Mouse (Mus musculus) liver, embryonic 11.5 days (tissue): ENCODE results near the gene Fyn. TPM values are rescaled to one million over a fixed set of nuclear protein-coding genes. Genes with fewer than 3 reads are reported as not detected.

Experiments used
- ATAC-seq: fragments of 200-750 bp; cut with Nextera tagmentation; replicated peaks from 2 replicates; pipeline ENCODE4 v1.8.0; 2017; ENCODE audit warnings: moderate number of reproducible peaks, mild to moderate bottlenecking, moderate TSS enrichment, moderate library complexity; ENCODE audit not compliant: low FRiP score
- DNase-seq: peaks from one replicate; pipeline ENCODE4 v3.0.0-alpha.2; 2017; ENCODE audit warnings: low spot score
- H3K27ac ChIP-seq: fragments of 300-500 bp; sonication (generic); 2 replicates; pipeline ENCODE4 v1.5.1; 2014; ENCODE audit warnings: mild to moderate bottlenecking, low read depth, low read length, control low read depth
- H3K27me3 ChIP-seq: fragments of 300-500 bp; sonication (generic); replicated peaks from 2 replicates; pipeline ENCODE4 v1.6.1; 2014; ENCODE audit warnings: low read length, mixed read lengths; ENCODE audit not compliant: control insufficient read depth, insufficient read depth
- H3K36me3 ChIP-seq: fragments of 300-500 bp; sonication (generic); 2 replicates; pipeline ENCODE4 v1.6.1; 2014; ENCODE audit warnings: mild to moderate bottlenecking, low read length, moderate library complexity, mixed read lengths; ENCODE audit not compliant: control insufficient read depth, insufficient read depth
- H3K4me1 ChIP-seq: fragments of 300-500 bp; sonication (generic); replicated peaks from 2 replicates; pipeline ENCODE4 v1.6.1; 2014; ENCODE audit warnings: low read length, mixed read lengths; ENCODE audit not compliant: control insufficient read depth, insufficient read depth
- H3K4me2 ChIP-seq: fragments of 300-500 bp; sonication (generic); 2 replicates; pipeline ENCODE4 v1.6.1; 2014; ENCODE audit warnings: mild to moderate bottlenecking, control low read depth, moderate library complexity
- H3K4me3 ChIP-seq: fragments of 300-500 bp; sonication (generic); 2 replicates; pipeline ENCODE4 v1.5.1; 2014; ENCODE audit warnings: low read depth, low read length, control low read depth
- H3K9ac ChIP-seq: fragments of 300-500 bp; sonication (generic); 2 replicates; pipeline ENCODE4 v1.6.1; 2014; ENCODE audit warnings: low read depth, low read length, control low read depth
- H3K9me3 ChIP-seq: fragments of 300-500 bp; sonication (generic); 2 replicates; pipeline ENCODE4 v1.6.1; 2016; ENCODE audit warnings: low read length, inconsistent platforms, mixed read lengths; ENCODE audit not compliant: control insufficient read depth
- WGBS: fragments of 180-500 bp; shearing (Covaris S2); extraction: QIAGEN DNeasy Blood & Tissue Kit; methylation state at CpG from one replicate; pipeline ENCODE4 v1.1.7; 2014; 5-methylcytosine and 5-hydroxymethylcytosine counted together
- polyA plus RNA-seq: library from polyadenylated mRNA; unstranded; fragments of >200 nt; fragmentation: Nextera tagmentation; extraction: Ambion mirVana; gene quantifications from 2 replicates; pipeline ENCODE4 v1.2.1, GENCODE M21; 2014

The Fyn gene
- polyA plus RNA-seq, 1 experiment from 2014 or later, result 19.3 TPM

GRCm38 (mm10) chr10:39410151-39410649, 41.5 kb downstream of the Fyn start:
- Histone ChIP-seq H3K4me2 (no peak overlapping the region), H3K36me3 (no peaks in the 10 kb centered on the region), H3K27ac (no peak overlapping the region), H3K27me3 (no peaks in the 10 kb centered on the region), H3K9me3 (no peaks in the 10 kb centered on the region), H3K4me3 (no peak overlapping the region), H3K9ac (no peak overlapping the region), H3K4me1 (peaks cover 20% of the 10 kb centered on the region)
- DNase-seq (no peak), ATAC-seq (no peak)
- 85% methylated on average over 6 of the region's 6 CpGs for WGBS

DNA sequence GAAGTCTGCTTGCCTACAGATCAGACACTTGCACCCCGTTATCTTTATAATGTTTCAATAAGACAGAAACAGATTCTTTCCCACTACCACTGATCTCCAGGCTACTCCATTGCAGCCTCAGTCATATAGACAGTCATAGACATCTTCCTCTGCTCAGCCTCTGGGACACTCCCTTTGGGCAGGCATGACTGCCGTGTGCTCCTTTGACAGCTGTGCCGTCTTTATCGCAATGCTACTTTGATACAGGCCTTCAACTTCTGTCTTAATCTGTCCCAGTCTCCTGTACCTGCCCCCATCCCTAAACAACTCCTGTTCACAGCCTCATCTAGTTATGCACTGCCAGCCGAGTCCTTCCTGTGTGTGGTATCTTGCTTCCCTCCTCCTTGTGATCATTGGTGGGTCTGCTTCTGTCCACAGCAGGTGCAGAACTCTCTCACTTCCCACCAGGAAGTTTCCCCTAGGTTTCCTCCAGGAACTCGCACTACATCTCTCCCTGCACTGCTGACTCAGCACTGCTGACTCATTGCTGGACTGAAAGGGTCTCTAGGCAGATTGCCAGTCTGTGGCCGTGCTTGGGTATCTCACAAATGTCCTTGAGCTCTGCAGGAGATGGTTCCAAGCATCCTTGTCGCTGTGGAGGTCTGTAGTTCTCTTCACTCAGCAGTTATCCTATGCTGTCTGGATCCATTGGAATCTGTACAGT, 43.4 kb downstream of the Fyn start:
- 0 out of 2 replicates have a peak, but pooled peaks have one; percentile 53 for ATAC-seq
- Histone ChIP-seq H3K36me3 (no peaks in the 10 kb centered on the region), H3K9ac (no peak overlapping the region), H3K9me3 (no peaks in the 10 kb centered on the region), H3K27ac (no peak overlapping the region), H3K4me2 (0 out of 2 replicates have a peak overlapping the region, but pooled peaks have one; percentile 15), H3K4me1 (peaks cover 19% of the 10 kb centered on the region), H3K27me3 (no peaks in the 10 kb centered on the region), H3K4me3 (no peak overlapping the region)
- WGBS, result 54% methylated on average over 8 of the region's 8 CpGs
- no peak for DNase-seq

DNA sequence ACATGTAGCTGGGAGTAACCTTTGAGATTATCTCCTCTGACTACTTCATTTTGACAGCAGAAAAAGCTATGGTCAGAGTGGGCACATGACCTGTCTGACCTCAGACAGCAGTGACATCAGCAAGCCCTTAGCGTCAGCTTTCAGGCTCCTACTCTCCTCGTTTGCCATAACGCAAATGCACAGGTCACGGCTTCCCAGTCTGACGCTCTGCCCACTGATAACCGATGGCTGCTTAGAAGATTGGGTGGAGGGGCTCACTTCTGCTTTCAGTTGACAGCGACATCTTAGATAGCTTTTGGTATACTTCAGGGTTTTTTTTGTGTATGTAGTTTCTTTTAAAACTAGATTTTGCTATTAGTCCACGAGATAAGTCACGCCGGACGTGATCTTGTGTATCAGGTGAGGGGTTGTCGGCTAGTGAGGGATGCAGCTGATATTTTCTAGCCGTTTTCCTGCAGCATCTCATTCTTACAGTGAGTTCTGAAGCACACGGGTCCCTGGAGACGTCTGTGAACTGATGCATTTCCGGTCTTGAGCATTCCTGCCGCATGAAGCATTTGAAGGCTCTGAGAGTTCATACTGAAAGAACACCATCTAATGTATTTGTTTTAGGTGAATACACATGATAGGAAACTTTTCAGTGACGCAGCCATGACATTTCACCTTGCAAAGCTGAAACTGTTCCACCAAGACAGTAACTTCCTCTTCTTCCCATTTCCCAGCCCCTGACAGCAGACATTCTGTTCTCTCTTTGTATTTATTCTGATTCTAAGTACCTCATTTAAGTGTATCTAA, 44.4 kb downstream of the Fyn start:
- WGBS, result 51% methylated on average over 18 of the region's 18 CpGs
- Histone ChIP-seq H3K4me3 (no peak overlapping the region), H3K9me3 (no peaks in the 10 kb centered on the region), H3K27me3 (no peaks in the 10 kb centered on the region), H3K27ac (no peak overlapping the region), H3K4me1 (peaks cover 27% of the 10 kb centered on the region), H3K4me2 (peak overlapping the region; percentile 8; the same call in 1 of the 2 replicates), H3K9ac (no peak overlapping the region), H3K36me3 (no peaks in the 10 kb centered on the region)
- ATAC-seq (peak; percentile 65; the same call in 1 of the 2 replicates), DNase-seq (no peak)

DNA sequence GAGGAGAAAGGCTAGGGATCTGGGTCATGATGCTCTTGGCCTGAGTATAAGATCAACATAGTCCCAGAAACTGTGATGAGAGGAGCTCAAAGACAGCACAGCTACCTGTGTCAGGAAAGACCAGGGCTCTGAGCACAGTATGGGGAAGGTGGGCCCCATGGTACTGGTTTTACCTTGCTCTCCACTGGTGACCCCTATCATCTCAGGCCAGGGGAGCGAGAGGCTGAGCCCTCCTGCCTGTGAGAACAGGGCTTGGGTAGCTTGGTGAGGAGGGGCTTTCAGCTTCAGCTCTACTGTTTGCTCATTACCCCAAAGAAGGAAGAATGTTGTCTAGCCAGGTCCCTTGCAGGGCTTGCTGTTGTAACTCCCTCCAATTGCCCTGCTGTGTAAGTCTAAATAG, 45.4 kb downstream of the Fyn start:
- no peak for ATAC-seq
- DNase-seq, result no peak
- Histone ChIP-seq H3K4me3 (no peak overlapping the region), H3K27me3 (no peaks in the 10 kb centered on the region), H3K9ac (no peak overlapping the region), H3K36me3 (no peaks in the 10 kb centered on the region), H3K9me3 (no peaks in the 10 kb centered on the region), H3K4me2 (no peak overlapping the region), H3K27ac (no peak overlapping the region), H3K4me1 (peaks cover 27% of the 10 kb centered on the region)
- 92% methylated on average over 1 of the region's 1 CpGs for WGBS

DNA sequence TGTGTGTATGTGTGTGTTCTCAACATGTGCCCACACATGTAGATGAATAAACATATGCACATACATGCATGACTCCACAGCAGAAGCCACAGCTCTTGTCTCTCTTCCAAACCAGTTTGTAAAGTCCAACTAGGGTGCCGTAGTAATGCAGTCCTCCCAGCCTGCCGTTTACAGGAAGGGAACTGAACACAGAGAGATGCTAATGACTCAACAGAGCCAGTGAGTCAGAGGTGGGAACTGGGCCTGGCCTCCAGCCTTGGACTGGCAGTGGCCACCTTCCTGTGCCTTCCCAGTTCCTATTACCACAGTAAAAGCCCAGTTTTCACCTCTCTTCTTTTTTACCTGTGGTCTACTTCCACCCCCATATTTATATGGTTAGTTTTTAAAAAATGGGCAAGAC, 46.9 kb downstream of the Fyn start:
- Histone ChIP-seq H3K9ac (no peak overlapping the region), H3K27ac (no peak overlapping the region), H3K9me3 (no peaks in the 10 kb centered on the region), H3K36me3 (no peaks in the 10 kb centered on the region), H3K4me2 (no peak overlapping the region), H3K4me3 (no peak overlapping the region), H3K27me3 (no peaks in the 10 kb centered on the region), H3K4me1 (peaks cover 34% of the 10 kb centered on the region)
- no peak for DNase-seq
- 49% methylated on average over 2 of the region's 2 CpGs for WGBS
- ATAC-seq, result no peak

DNA sequence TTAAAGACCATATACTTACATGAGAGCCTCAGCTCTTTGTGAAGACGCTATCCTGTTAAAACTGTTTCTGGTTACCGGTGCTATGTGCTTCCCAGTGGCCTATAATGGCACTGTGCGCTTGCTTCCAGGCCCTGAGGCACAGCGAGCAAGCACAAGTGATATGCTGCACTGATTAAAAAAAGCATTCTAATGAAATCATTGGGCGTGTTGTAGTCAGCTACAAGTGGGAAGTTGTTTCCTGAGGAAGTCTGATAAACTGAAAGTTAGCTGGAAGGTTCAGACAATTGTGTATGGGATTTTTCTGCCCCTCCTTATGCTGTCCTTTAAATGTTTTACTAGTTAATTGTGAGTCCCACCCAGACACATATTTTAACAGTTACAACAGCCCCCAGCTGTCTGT, 49.0 kb downstream of the Fyn start:
- H3K9ac ChIP-seq, result no peak overlapping the region
- no peak for ATAC-seq
- DNase-seq, result no peak
- no peaks in the 10 kb centered on the region for H3K9me3 ChIP-seq
- H3K4me2 ChIP-seq, result no peak overlapping the region
- no peak overlapping the region for H3K27ac ChIP-seq
- 62% methylated on average over 5 of the region's 5 CpGs for WGBS
- no peaks in the 10 kb centered on the region for H3K27me3 ChIP-seq
- H3K4me1 ChIP-seq, result peaks cover 23% of the 10 kb centered on the region
- no peaks in the 10 kb centered on the region for H3K36me3 ChIP-seq
- H3K4me3 ChIP-seq, result no peak overlapping the region

DNA sequence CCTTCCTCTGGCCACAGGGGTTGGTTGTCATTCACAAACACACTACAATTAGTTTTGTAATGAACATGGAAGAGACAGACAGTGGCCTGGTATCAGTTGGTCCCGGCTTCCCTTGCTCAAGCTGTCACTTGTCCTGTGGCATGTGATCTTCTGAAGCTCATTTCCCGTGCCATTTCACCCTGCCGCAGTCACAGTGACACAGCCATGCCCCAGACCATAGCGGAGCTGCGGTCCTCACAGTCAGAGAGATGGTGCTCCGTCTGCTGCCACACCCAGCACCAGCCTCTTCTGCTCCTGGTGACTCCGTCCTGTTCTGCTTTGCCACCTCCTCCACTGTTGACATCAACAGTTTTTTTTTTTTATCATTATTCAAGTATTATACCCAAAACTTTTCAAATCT, 49.7 kb downstream of the Fyn start:
- no peak for DNase-seq
- 65% methylated on average over 7 of the region's 7 CpGs for WGBS
- Histone ChIP-seq H3K9ac (no peak overlapping the region), H3K4me2 (no peak overlapping the region), H3K4me1 (peaks cover 20% of the 10 kb centered on the region), H3K27ac (no peak overlapping the region), H3K9me3 (no peaks in the 10 kb centered on the region), H3K27me3 (no peaks in the 10 kb centered on the region), H3K36me3 (no peaks in the 10 kb centered on the region), H3K4me3 (no peak overlapping the region)
- peak; percentile 43; the same call in 1 of the 2 replicates for ATAC-seq

DNA sequence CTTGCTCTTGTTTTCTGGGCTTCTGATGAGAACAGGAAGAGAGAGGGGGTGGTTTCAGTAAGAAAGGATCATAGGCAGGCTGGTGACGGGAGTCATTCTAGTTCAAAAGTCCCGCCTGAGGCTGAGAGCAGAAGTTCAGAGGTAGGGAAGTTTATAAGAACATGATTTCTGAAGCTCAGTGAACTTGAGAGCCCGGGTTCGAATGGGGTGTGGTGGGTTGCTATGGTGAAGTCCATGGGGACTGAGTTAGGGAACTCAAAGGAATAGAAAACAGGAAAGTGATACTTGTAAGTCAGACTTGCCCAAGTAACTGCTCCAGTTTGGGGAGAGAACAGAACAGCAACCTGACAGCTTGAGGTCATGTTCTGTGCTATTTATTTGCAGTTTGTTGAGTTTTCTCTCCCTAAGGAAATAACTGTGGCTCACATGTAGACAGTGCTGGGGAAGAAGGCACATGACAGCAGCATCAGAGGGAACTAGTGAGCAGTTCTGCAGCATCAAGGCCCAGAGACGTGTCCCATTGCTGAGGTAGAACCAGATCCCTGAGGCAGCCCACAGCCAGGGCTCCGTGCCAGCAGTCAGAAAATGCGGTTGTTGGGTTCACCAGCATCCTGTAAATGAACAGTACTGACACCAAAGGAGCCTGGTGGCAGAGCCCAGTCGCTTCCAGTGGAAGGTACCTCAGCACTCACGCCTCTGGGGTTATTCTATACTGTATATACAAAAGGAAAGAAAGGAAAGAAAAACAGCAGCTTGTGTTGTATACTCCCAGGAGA, 52.4 kb downstream of the Fyn start:
- Histone ChIP-seq H3K4me3 (no peak overlapping the region), H3K4me1 (peaks cover 17% of the 10 kb centered on the region), H3K9me3 (no peaks in the 10 kb centered on the region), H3K27me3 (no peaks in the 10 kb centered on the region), H3K4me2 (no peak overlapping the region), H3K27ac (no peak overlapping the region), H3K9ac (no peak overlapping the region), H3K36me3 (no peaks in the 10 kb centered on the region)
- no peak for DNase-seq
- ATAC-seq, result no peak
- 78% methylated on average over 9 of the region's 9 CpGs for WGBS
